Mouse (Mus musculus) cerebellum, postnatal 25 days (tissue): ENCODE measurements around the gene Sbk1.
"Not testable (repeated sequence)": the region's sequence is repeated elsewhere in the genome, so short reads cannot be mapped to it uniquely, and the experiment has no call there.

Source experiments
- DNase-seq, 2 experiments: peaks; one replicate each; pipeline ENCODE4 v3.0.0; 2021; ENCODE audit warnings: mixed read lengths in 2 of 2

The Sbk1 gene

DNA sequence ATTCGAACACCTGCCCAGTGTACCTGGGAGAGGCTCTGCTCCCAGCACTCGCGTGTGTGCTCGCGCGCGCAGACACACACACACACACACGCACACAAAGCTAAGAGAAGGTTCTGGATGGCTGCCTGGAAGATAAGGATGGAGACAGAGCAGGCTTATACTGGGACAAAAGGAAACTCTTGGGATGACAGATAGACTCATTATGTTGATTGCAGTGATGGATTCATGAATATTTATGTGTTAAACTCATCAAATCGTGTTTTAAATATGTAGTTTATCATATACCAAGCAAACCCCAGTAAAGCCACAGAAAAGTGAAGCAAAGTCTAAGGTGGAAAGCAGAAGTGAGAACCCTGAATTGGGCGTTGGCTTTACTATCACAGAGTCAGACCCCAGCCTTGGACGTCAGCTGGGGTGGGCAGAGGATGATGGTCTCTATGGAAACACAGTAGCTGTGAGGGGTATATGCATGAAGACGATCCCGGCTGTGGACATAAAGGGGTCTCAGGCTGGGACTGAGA lies 16.2 kb downstream of the Sbk1 start:
- DNase-seq, result peak in 1 of 2 experiments; percentile 12

DNA sequence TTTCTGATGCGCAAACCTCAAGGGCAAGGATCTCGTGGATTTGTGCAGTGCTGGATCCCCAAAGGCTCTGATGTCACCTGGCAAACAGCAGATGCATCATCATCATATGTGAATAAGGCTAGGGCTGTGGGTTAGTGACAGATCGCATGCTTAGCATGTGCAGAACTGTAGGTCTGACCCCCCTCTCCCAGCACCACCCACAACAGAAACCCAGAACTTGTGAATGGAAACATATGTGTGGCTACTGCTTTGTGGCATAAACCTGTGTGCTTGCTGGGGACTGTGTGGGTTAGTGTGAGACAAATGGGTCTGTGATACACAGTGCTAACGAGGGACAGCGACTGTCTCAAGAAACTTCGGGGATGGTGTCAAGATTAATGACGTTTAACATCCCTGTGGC lies 17.0 kb downstream of the Sbk1 start:
- DNase-seq, result no peak

DNA sequence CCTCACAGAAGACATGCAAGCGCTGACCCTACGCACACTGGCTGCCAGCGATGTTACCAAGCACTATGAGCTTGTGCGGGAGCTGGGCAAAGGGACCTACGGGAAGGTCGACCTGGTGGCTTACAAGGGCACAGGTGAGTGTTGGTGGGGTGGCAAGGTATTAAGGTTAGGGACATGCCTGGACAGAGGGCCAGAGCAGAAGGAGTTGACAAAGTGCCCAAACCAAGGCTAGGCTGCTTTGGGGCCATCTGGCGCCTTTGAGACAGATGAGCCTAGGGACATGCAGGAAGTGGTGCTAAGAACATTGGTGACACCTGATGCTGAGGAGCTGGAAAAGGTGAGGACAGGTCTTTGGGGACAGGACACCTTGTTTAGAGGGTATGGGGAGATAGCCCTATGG lies 17.5 kb downstream of the Sbk1 start:
- DNase-seq, result peak in 1 of 2 experiments; percentile 68

DNA sequence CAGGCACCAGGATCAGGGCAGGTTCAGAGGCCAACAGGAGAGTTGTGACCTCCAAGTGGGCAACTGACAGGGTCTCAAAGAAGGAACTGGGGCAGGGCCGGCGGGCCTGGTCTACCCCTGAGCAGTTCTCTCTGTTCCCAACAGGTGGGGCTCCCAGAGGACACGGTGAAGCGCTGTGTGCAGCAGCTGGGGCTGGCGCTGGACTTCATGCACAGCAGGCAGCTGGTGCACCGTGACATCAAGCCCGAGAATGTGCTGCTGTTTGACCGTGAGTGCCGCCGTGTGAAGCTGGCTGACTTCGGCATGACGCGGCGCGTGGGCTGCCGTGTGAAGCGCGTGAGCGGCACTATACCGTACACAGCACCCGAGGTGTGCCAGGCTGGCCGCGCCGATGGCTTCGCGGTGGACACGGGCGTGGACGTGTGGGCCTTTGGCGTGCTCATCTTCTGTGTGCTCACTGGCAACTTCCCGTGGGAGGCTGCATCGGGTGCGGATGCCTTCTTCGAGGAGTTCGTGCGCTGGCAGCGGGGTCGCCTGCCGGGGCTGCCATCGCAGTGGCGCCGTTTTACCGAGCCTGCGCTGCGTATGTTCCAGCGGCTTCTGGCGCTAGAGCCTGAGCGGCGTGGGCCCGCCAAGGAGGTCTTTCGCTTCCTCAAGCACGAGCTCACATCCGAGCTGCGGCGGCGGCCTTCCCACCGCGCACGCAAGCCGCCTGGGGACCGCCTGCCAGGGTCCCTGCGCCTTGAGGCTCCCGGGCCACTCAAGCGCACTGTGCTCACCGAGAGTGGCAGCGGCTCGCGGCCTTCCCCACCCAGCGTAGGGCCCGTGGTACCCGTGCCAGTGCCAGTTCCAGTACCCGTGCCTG lies 19.5 kb downstream of the Sbk1 start:
- no peak for DNase-seq

DNA sequence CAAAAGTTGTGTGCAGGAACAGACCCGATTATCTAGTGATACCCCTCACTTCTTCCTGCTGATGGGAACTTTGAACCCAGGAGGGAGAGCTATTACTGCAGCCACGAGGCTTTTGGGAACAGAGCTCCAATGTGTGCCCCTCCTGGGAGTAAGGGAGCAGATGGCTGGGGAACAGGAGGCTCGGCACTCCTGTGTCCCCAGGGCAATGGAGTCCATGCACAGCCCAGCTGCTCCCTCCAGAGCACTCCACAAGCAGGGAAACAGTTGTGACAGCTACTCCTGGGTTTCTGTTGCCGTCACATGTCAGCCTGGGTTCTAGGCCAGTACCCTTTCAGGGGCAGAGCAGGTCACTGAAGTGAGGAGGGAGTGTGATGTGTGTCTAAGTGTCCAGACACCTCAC lies 20.7 kb downstream of the Sbk1 start:
- no peak for DNase-seq

DNA sequence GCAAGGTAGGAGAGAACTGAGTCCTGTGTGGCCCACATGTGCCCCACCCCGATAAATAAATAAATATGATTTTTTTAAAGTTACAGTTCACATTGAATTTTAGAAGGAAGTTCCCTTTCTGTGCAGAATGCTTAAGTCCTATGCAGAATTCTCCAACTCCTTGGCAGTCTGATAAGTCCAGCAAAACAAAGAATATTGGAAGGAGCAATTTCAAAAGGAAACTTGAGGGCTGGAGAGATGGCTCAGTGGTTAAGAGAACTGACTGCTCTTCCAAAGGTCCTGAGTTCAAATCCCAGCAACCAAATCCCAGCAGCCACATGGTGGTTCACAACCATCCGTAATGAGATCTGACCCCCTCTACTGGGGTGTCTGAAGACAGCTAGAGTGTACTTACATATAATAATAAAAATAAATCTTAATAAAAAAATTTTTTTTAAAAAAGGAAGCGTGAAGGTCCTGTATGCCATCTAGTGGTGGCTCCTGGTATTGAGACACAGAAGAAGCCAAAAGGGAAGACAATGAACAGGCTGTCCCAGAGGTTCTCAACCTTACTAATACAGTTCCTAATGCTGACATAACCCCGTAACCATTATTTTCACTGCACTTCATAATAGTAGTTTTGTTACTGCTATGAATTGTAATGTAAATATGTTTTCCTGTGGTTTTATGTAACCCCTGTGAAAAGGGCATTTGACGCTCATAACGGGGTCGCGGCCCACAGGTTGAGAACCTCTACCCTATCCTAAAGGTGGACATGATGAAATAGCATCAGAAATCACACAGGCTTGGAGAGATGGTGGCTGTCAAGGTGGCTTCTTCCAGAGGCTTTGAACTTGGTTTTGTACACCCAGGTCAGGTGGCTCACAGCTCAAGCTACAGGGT lies 25.4 kb downstream of the Sbk1 start:
- DNase-seq, result peak in 1 of 2 experiments; percentile 70

DNA sequence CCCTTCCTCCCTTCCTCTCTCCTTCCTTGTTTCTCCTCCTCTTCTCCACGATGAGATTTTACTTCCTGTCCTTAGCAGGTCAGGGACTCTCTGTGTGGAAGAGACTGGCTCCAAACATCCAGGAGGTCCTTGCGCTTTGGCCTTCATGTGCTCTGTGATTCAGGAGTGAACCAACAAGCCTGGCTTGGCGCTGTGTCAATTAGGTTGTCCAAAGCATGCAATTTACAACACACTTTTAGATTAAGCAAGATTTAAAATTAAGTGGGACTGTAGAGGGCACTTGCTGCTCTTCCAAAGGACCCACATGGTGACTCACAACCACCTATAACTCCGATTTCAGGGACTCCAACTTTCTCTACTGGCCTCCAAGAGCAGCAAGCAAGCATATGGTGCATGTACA lies 26.4 kb downstream of the Sbk1 start:
- peak in 1 of 2 experiments; percentile 38 for DNase-seq

DNA sequence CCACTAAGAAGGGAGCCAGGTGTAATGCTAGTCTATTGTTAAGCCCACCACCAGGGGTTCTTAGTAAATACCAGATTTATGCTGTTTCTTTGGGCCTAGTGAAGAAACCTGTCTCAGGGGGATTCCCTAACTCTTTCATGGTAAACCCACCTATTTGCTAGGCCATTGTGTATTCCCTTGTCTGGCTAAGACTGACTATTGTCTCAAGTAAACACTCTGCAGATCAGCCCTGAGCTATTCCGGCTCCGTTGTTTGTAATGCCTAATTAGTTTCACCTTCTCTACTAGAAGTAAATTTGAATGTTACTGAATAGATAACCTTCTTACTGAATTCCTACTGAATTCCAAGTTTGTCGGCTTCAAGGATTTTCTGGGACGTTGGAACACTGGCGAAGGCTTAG lies 29.4 kb downstream of the Sbk1 start:
- not testable (repeated sequence) for DNase-seq

DNA sequence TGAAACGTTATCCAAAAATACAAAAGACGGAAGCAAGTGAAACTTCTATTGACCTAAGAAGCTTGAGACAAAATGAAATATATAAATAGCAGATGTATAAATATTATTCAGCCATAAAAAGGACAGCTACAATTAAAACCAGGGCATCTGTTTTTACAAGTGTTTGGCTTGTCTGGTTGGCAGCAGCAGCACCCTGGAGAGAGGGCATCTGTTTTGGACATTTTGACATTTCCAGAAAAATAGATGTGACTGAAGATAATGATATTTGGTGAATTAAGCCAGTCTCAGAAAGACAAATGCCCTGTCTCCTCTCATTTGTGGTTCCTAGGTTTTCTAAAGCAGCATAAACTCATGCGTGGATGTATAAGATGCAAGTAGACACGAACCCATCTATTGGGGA lies 39.4 kb downstream of the Sbk1 start:
- peak; percentile 48 to 72 for DNase-seq

DNA sequence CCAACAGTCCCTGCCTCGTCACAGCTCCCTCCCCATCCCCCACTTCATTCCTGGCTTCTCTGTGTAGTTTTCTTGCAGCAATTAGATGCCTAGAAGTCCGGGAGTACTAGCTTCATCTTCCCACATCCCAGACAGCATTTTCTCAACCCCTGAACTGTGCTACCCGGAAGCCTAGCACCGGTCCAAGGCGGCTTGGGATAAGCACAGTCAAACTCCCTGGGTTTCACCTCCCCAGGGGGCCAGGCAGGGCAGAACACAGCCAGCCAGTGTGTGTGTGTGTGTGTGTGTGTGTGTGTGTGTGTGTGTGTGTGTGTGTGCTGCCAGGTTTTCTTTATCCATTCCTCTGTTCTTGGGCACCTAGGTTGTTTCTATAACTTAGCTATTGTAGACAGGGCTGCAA lies 40.9 kb downstream of the Sbk1 start:
- no peak for DNase-seq

DNA sequence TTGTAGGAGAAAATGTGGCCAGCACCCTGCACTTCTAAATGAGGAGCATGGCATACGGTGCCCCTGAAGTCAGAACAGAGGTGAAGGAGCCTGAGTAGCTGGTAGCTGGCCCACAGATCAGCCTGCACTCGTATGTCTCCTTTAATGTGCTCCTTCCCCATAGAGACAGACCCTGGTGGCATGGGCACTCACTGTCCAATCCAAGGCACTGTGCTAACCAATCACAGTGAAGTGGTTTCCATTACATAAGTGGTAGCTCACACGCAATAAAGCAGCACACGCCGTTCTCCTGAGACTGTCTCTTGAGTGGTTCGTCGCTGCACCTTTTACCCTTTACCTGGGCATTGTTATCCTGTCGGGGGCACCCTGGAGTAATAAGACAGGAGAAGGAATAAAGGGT lies 41.9 kb downstream of the Sbk1 start:
- DNase-seq, result no peak

DNA sequence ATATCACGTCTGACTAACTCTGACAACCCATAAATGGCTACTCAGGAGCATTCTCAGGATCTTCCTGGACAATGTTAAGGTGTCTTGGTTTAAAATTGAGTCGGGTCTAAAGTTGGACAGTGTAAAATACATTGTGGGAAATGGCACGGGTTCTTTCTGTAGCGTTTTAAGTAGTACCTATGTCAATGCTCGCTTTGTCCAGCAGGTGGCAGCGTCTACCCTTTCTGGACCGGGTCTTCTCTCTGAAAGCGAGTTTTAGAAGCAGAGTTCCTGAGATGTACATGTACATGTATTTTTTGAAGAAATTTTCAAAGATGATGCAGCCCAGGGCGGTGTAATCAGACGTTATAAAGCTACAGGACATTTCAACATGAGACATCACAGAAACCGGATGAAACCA lies 51.3 kb downstream of the Sbk1 start:
- peak; percentile 78 to 87 for DNase-seq

DNA sequence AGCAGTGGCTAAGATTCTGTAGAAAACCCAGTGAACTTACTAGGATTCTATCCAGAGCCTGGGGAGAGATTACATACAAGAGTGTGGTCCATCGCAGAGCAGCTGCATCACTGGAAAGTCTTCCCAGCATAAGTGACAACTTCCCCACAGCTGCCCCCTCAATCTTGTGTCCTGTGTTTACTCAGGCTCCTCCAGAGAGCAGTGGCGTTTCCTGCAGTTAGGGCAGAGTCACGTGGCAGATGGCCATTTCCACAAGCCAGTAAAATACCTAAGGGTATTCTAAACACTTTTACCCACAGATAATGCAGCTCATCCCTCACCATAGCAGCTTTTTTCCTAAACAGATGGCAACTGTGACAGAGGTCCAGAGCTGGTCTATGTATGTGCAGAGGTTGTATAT lies 52.4 kb downstream of the Sbk1 start:
- no peak for DNase-seq

DNA sequence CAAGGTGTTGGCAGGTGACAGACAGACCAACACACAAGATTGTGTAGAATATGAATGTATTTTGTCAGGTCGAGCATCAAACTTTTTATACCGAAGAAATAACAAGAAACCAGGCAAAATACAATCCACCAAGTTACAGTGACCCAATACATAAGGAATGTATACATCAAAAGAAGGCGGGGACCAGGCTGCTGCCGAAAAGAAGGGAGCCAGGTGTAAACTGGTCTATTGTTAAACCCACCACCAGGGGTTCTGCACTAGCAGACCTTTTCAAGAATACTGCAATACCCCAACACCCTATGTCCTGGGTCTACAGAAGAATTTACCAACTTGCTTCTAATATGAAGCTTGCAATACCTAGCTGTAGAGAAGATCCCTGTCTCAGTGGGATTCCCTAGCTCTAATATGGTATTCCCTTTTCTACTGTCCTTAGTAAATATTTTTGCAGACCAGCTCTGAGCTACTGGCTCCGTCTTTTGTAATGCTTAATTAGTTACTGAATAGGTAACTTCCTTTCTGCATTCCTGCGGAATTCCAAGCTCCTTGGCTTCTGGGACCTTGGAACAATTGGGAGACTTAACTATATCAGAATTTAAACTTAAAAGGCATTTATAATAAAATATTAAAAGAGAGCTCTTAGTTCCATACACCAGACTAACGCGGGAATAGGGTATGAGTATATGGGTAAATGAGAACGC lies 53.3 kb downstream of the Sbk1 start:
- not testable (repeated sequence) for DNase-seq

DNA sequence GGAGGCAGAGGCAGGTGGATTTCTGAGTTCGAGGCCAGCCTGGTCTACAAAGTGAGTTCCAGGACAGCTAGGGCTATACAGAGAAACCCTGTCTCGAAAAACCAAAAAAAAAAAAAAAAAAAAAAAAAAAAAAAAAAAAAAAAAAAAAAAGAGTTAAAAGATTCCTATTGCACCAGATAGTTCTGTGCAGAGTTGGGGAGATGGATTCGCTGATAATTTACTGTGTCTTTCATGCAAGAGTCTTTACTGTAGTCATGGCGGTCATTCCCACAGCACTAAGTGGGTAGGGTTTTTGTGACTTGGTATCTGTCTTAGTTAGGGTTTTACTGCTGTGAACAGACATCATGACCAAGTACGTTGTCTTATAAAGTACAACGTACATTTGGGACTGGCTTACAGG lies 56.4 kb downstream of the Sbk1 start:
- DNase-seq, result not testable (repeated sequence)

DNA sequence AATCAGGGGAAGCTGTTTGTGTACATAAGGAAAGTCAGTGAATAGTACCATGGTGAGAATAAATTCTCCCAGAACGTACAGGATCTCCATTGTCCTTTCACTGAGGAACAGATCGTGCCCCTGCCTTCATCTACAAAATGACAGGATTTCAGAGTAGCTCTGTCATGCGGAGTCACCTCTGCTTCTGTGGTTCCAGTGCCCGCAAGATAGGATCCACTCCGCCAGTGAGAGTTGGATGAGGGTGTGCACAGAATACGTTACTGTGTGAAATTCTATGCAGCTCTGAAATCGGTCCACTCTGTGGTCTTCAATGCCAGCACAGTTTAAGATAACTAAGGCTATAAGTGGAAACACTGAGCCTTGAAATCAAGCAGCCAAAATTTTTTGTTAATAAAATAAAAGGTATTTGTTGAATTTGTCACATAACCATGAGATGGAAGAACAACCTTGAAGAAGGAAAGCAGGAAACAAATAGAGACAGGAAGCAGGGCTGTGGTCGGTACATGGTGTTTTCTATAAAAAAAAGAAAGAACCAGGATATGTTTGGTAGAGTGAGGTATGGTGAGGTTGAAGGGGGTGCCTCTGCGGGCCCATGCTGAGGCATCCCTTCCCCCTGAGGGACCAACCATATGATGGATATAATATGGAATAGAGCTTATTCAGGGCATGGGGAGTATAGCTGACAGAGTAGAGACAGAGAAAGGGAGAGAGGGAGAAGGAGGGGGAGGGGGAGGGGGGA lies 57.7 kb downstream of the Sbk1 start:
- DNase-seq, result no peak

DNA sequence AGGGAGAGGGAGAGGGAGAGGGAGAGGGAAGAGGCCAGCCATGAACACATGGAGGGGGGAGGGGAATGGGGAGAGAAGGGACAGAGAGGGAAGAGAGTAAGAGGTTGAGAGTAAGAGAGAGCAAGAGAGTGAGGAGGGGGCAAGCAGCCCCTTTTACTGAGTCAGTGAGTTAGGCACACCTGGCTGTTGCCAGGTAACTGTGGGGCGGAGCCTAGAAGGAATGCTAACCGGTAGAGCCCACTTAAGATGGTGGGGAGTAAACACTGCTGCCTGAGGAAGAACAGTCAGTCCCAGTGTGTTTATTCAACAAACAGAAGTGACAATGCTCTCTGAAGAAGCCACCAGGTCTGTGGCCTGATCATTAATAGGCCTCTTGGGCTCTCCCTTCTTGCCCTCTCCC lies 58.3 kb downstream of the Sbk1 start:
- no peak for DNase-seq

DNA sequence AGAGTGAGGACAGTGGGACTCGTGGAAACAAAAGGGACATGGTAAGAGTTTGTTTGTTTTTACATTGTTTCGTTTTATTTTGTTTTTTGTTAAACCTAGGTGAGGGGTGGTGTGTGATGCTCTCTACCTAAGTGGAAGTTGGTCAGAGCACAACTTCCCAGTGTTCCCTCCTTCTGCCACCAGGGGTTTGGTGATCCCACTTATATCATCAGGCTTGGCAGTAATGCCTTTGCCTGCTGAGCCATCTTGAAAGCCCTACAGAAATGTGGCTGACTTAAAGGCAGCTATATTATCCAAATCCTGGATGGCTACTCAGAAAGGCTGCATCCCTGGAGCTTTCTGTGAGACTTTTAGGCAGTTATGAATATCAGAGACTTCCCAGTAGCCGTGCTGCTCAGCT lies 60.3 kb downstream of the Sbk1 start:
- DNase-seq, result no peak

DNA sequence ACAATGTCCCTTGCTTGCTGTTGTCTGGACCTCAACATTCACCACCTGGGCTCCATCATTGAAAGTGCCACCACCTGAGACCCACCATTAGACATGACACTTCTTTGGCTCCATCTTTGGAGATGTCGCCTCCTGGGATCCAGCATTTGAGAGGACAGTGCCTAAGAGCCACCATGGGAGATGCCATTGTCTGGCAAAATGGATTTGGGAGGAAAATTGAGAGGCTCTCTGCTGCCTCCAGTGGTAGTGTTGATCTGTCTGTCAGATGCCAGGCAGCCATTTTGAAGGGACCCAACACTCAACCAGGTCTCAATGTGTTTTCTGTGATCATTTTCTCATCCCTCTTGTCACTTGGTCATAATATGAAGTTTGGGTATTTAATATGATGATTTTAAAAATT lies 63.1 kb downstream of the Sbk1 start:
- peak in 1 of 2 experiments; percentile 21 for DNase-seq

DNA sequence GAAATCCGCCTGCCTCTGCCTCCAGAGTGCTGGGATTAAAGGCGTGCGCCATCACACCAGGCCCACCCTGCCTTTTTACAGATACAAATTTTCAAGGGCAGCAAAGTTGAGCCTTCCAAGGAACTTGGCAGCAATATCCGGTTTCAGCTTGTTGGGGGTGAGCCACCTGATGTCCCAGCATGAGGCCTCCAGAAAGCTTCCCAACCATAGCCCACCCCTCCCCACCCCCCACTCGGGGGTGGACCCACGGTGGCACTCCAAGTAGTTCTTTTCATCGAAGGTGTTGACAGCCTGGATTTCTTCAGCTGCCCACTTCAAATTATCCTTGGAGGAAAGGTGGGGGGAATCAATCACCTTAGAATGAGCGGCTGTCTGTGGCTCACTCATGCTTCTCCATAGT lies 66.5 kb downstream of the Sbk1 start:
- no peak for DNase-seq

DNA sequence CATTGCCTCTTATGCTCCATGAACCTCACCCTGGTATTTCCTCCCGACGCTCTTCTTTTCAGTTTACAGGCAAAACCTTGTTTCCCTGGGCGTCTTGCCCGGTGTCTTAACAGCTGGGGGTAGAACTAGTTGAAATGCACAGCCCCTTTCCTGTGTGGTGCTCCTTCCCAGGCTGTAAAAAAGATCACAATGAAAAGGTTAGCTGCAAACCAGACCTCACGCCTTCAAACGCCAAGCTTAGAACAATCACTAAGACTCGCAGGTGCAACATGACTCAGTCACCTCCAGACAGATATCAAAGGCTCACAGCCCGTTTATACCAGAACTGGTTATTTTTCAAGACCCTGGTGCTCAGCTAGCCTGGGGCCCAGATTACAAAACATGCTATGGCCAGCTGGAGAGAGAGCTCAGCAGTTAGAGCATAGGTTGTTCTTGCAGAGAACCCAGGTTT lies 67.1 kb downstream of the Sbk1 start:
- DNase-seq, result no peak

DNA sequence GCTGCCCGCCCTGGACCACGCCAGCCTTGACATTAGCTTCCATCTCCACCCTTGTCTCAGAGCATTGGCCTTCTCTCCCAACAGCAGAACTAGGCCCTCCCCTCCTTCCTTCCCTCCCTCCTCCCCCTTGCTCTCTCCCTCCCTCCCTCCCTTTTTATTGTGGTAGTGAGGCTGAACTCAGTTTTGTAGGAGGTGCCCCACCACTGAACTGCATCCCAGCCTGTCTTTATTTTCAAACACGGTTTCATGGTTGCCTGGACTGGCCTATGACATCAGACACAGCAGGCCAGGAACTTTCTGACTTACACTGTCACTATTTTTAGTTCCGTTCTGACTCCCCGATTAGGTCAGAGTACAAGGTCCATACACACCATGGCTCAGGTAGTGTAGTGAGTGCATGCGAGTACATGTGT lies 67.8 kb downstream of the Sbk1 start:
- no peak for DNase-seq
